Mouse (Mus musculus): ENCODE measurements around the gene Cd4.
"Not testable (repeated sequence)": the region's sequence is repeated elsewhere in the genome, so short reads cannot be mapped to it uniquely, and the experiment has no call there.

The Cd4 gene

DNA sequence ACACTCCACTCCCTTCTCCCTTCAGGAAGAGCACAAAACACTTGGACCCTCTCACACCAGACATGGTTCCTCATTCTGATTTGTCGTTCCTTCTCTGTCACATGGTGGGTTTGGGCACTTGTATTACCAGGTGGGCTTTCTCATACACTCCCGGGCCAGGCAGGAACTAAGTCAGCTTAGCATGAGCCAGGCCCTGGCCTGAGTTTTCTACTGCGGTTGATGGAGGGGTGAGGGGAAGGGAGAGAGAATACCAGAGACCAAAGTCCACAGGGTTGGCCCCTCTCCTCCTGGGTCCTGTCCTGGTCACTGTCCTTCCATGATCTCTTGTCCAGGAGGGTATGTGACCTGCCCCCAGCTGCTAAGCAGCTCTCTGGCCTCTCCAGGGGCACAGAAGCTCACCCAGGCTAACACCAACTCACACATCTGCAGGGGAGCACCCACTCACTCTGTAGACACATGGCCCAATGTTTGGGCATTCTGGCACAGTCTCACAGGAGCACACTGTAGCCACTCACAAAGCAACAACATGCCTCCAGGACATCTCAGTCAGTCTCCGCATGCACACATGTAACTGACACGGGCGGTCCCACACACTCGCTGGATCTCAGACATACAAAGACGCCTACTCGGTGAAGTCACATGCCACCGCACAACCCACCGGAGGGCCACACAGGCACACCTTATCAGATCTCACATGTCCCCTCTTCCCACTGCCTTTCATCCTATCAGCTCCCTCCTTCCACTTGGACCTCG, 28.1 kb upstream of the Cd4 start:
- in situ Hi-C loops (cut with MboI; ENCODE audit: low sequenced_read_pairs): no loop called here

DNA sequence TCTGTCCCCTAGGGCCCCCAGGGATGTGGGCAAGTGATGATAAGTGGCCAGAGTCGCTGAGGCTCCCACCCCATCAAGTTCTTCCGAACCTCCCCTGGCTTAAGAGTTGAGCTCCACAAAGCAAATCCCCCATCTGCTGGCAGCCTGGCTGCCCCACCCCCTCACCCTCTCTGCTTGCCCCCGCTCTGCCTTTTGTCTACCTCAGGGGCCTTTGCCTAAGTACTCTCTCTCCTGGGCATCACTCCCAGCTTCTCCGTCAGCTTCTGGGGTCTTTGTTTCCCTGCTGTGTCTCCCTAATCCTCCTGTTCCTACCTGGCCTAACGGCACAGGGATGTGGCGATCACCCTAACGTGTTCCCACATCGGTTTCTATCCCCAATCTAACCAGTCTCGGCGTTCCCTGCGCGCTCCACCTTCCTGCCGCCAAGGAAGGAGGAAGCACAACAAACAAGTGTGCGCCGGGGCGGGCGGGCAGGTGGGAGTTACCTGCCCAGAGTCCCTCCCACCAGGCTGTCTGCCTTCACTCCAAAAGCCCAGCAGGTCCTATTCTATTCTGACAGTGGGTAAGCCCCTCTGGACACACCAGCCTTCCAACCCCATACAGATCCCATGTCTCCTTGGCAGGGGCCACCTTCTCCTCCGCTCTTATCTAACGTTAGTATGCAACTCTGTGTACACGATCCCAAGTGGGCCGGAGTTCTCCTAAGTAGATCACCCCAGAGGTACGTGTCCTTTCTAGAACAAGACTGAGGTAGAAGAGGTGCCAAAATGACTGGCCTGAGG, 27.3 kb upstream of the Cd4 start:
- in situ Hi-C loops (cut with MboI; ENCODE audit: low sequenced_read_pairs): no loop called here

- in situ Hi-C loops (cut with MboI; ENCODE audit: low sequenced_read_pairs): no loop called here
Measured at GRCm38 (mm10) chr6:124914511-124914910, 26.5 kb upstream of the Cd4 start.

- in situ Hi-C loops (cut with MboI; ENCODE audit: low sequenced_read_pairs): no loop called here
Measured at GRCm38 (mm10) chr6:124913721-124914285, 25.8 kb upstream of the Cd4 start.

- in situ Hi-C loops (cut with MboI; ENCODE audit: low sequenced_read_pairs): no loop called here
Measured at GRCm38 (mm10) chr6:124913214-124913613, 25.2 kb upstream of the Cd4 start.

DNA sequence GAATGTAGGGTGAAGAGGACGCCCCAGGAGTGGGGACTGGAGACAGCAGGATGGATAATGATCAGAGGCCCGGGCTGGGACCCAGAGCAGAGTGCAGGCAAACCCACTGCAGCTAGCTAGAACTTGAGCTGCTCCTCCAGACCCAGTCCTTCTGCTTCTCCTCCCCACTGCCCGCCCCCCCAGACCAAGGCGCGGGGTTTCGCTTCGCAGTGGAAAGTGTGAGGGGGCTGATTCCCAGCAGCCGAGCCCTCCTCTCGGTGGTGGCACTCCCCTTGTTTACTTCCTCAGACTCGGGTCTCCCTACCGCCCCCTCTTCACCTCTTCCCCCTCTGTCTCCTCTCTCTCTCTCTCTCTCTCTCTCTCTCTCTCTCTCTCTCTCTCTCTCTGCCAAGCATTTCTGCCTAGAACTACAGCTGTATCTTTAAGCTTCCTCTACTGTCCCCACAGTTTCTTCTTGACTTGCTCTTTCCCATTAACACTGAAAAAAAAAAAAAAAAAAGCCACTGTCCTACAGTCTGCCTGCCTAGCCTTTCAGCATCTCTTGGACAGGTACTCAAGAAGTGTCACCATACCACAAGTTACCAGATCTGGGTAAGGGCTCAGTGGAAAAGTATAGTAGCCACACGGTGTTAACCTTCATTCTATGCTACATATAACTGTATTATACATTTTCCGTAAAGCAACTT, 23.7 kb upstream of the Cd4 start, which contains the start of gene Lag3:
Gene Lag3 (minus strand): TSS at position 173 of the 686 bp plus-strand sequence.
- in situ Hi-C loops (cut with MboI; ENCODE audit: low sequenced_read_pairs): no loop called here

DNA sequence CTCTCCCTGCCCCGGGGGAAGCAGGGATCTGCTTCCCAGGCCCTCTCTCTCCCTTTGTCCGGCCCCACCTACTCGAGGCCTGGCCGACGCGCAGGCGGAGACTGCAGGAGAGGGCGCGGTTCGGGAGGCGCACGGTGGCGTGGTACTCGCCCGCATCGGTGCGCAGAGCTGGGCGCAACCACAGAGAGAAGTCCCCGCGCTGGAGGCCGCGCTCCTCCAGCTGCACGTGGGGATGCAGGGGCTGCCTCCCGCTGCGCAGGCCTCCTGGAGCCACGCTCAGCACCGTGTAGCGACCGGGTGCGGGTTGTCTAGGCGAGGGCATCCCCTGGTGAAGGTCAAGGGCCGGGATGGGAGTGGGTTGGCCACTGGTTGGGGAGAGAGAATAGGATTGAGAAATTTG, 22.0 kb upstream of the Cd4 start:
- in situ Hi-C loops (cut with MboI; ENCODE audit: low sequenced_read_pairs): no loop called here

DNA sequence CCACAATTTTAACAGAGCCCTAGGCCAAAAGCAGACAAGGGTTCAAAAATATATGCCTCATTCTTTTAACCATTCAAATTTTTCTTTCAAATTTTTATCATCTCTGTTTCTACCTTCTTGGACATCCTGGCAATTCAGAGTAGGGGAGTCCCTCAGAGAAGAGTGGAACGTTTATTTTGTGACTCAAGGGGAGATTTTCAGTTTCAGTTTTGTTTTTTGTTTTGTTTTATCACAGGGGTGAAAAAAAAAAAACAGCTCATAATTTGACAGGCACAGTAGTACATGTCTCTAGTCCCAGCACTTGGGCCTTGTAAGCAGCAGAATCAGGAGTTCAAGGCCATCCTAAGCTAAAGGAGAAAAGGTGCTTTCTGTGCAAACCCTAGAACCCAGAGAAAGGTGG, 19.7 kb upstream of the Cd4 start:
- in situ Hi-C loops (cut with MboI; ENCODE audit: low sequenced_read_pairs): no loop called here

GRCm38 (mm10) chr6:124904991-124905860, 17.2 kb upstream of the Cd4 start:
- in situ Hi-C loops (cut with MboI; ENCODE audit: low sequenced_read_pairs): no loop called here

DNA sequence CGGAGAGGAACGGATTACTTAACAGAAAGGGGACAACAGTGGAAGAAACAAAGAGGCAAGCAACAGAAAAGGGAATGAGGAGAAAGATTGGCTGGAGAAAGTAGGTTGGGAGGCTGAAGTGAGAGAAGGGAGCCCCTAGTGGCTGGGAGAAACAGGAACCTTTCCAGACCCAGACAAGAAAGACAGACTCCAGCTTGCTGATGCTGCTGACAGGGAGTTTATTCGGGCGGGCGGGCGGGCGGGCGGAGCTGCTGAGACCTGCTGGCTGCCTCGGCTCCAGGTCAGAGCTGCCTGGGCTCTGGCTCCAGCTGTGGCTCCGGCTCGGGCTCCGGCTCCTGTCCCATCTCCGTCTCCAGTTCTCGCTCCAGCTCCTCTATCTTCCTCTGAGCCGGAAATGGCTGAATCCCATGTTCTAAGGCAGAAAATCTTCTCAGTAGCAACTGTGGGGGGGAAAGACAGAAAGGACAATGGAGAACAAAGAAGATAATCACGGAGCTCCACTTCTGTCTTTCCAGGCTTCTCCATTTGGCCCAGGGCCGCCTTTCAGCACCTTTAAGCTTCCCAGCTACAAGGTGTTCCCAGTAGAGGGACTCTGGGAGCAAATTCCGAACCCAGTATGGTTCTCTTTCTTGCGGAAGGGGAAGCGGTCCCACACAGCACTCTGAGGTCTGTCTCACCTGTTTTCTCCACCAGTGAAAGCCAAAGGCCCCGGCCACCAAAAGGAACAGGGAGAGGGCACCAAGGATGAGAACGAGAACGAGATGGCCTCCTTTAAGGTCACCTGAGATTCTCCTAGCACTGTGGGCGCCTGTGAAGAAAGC, 16.4 kb upstream of the Cd4 start:
- in situ Hi-C loops (cut with MboI; ENCODE audit: low sequenced_read_pairs): no loop called here

GRCm38 (mm10) chr6:124903580-124904151, 15.6 kb upstream of the Cd4 start:
- in situ Hi-C loops (cut with MboI; ENCODE audit: low sequenced_read_pairs): no loop called here

DNA sequence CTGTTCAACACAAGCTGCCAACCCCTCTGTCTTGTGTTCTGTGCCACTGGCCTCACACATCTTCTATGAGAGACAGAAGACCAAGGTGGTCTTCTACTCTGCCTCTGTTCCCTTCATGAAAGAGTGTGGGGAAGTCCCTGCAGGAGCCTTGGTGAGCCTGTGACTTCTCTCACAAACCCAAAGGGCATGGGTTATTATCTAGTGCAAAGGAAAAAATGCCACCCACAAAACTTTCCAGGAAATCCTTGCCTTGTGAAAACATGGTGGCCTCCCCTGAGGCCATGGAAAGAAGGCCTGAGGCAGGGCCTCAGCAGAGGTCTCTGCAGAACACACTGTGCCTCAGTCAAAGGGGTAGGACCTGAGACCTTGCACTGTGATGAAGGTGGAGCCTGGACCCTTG, 13.8 kb upstream of the Cd4 start:
- in situ Hi-C loops (cut with MboI; ENCODE audit: low sequenced_read_pairs): no loop called here

DNA sequence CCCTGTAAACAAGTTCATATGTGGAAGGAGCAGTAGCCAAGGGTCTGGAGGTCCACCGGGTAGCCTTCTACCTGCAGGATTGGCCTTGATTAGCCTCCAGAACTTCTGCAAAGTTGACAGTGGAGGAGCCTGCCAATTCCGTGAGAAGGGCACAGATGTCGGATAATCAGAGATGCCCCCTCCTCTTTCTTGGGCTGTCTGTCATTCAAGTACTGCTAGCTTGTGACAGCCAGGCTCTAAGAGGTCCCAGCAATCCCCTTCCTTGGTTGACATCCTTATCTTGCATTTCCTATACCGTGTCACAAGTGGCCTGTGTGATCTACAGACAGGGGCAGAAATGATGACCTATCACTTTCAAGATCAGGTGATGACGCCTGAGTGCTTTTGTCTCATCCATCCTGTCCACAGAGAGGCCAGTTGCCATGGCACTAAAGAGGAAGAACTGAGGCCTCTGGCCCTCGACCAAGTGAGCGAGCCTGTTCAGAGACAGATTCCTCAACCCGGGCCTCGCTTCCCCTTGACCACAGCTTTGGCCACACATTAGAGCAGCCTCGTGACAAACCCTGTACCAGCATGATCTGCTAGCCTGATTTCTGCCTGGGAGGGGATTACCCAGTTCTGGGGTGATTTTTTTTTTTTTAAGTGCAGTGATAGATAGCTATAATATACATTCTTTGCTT, 12.9 kb upstream of the Cd4 start:
- in situ Hi-C loops (cut with MboI; ENCODE audit: low sequenced_read_pairs): no loop called here

DNA sequence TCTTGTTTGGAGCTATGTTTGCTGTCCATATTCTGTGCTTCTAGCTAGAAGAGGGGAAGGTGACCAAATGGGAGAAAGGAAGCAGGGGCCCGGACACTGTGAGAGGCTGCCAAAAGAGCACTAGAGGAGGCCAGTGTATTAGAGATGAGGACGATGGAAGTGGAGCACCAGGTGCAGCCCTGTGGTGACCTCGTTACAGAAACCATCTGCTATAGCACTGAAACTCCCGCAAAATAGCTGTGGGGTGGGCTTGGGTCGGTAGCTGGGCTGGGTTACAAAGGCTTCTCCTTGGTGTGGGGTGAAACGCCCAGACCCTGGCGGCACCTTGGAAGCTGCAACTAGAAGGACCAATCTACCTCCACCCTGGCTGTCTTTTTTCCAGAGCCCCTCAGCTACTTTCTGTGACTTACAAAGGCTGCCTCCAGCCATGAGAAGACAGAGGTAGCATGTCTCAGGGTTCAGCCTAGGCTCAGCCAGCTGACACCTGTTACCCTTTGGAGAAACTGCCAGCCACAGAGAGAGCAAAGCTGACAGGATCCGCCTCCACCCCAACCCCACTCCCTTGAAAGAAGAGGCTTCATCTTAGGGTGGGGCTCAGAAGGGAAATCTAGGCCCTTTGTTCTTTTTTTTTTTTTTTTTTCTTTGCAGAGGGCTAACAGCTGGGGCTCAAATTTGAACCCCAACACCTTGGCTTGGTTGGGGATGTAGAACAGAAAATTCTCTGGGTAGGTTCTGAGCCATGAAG, 12.2 kb upstream of the Cd4 start:
- in situ Hi-C loops (cut with MboI; ENCODE audit: low sequenced_read_pairs): no loop called here

GRCm38 (mm10) chr6:124898359-124898758, 10.3 kb upstream of the Cd4 start:
- in situ Hi-C loops (cut with MboI; ENCODE audit: low sequenced_read_pairs): no loop called here

DNA sequence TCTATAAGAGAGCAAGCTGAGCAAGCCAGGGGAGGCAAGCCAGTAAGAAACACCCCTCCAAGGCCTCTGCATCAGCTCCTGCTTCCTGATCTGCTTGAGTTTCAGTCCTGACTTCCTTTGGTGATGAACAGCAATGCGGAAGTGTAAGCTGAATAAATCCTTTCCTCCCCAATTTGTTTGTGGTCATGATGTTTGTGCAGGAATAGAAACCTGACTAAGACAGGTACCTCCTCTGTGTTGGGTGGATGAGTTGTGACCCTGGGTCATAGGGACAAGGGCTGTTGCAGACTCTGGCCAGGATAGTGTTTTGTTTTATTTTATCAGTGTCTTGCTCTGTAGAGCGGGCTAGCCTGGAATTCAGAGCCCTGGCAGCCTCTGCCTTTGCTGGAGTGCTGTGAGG, 6.1 kb upstream of the Cd4 start:
- in situ Hi-C loops (cut with MboI; ENCODE audit: low sequenced_read_pairs): not testable (repeated sequence)

GRCm38 (mm10) chr6:124890997-124891396, 3.0 kb upstream of the Cd4 start:
- in situ Hi-C loops (cut with MboI; ENCODE audit: low sequenced_read_pairs): no loop called here

DNA sequence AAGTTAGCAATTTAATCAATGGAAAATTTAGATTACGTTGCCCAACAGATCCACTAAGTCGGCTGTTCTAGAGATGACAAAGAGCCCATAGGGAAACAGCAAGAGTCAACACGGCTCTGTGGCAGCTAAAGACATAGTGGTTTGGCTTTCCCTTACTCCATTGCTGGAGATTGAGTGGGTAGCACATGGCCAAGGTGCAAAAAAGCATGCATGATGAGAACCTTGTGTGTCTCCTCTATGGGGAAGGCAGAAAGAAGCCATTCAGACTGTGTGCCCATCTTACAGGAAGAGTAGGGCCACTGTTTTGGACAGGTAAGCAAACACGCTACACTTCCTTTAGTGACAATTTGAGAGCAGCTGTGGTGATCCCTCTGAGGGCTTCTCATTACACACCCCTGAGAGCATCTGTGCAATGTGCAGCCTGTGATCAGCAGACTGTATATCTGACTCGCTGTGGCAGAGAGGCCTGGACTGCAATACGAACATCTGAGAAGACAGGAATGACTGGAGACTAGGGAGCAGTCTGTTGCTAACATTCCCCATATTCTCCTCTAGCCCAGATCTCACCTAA, 619 bp upstream of the Cd4 start:
- in situ Hi-C loops (cut with MboI; ENCODE audit: low sequenced_read_pairs): no loop called here
